Mouse (Mus musculus) embryonic facial prominence, embryonic 10.5 days (tissue): Measurements from ENCODE around the gene B2m. TPM values are rescaled to one million over a fixed set of nuclear protein-coding genes. Genes with fewer than 3 reads are reported as not detected.

Source experiments
- DNase-seq: peaks from one replicate; pipeline ENCODE4 v3.0.0-alpha.2; 2017; ENCODE audit warnings: low spot score
- H3K27ac ChIP-seq: fragments of 300-500 bp; sonication (generic); replicated peaks from 2 replicates; pipeline ENCODE4 v1.5.1; 2016; ENCODE audit warnings: mild to moderate bottlenecking
- H3K27me3 ChIP-seq: fragments of 300-500 bp; sonication (generic); replicated peaks from 2 replicates; pipeline ENCODE4 v1.6.1; 2016; ENCODE audit warnings: low read depth, mild to moderate bottlenecking; ENCODE audit not compliant: poor library complexity, severe bottlenecking
- H3K36me3 ChIP-seq: fragments of 300-500 bp; sonication (generic); replicated peaks from 2 replicates; pipeline ENCODE4 v1.6.1; 2016; ENCODE audit warnings: mild to moderate bottlenecking, moderate library complexity
- H3K4me1 ChIP-seq: fragments of 300-500 bp; sonication (generic); 2 replicates; pipeline ENCODE4 v1.6.1; 2016
- H3K4me3 ChIP-seq: fragments of 300-500 bp; sonication (generic); 2 replicates; pipeline ENCODE4 v1.5.1; 2016; ENCODE audit warnings: mild to moderate bottlenecking, moderate library complexity
- H3K9me3 ChIP-seq: fragments of 300-500 bp; sonication (generic); 2 replicates; pipeline ENCODE4 v1.6.1; 2016; ENCODE audit warnings: mild to moderate bottlenecking
- WGBS: fragments of 180-500 bp; shearing (Covaris S2); methylation state at CpG from one replicate; pipeline ENCODE4 v1.1.7; 2016; 5-methylcytosine and 5-hydroxymethylcytosine counted together
- polyA plus RNA-seq: library from polyadenylated mRNA; unstranded; fragments of >200 nt; fragmentation: Nextera tagmentation; extraction: Ambion mirVana; gene quantifications from 2 replicates; pipeline ENCODE4 v1.2.1, GENCODE M21; 2016

Gene B2m
- polyA plus RNA-seq, 1 experiment from 2014 or later: 107 TPM

- DNase-seq: no peak
- 84% methylated on average over 7 of the region's 7 CpGs for WGBS
- peaks cover 5% of the 10 kb centered on the region; the same call in 1 of the 2 replicates for H3K27me3 ChIP-seq
- H3K9me3 ChIP-seq: no peaks in the 10 kb centered on the region
- no peak overlapping the region for H3K27ac ChIP-seq
- H3K4me3 ChIP-seq: no peak overlapping the region
- peaks cover 30% of the 10 kb centered on the region for H3K36me3 ChIP-seq
- 0 out of 2 replicates have a peak, but pooled peaks cover under 1% of the 10 kb centered on the region for H3K4me1 ChIP-seq
Observed at GRCm38 (mm10) chr2:122153681-122154365, 6.3 kb downstream of the B2m start.

- Histone ChIP-seq H3K27me3 (no peaks in the 10 kb centered on the region), H3K9me3 (no peaks in the 10 kb centered on the region), H3K27ac (no peak overlapping the region), H3K4me3 (no peak overlapping the region), H3K36me3 (peaks cover 30% of the 10 kb centered on the region), H3K4me1 (no peaks in the 10 kb centered on the region)
- DNase-seq: no peak
- 93% methylated on average over 2 of the region's 2 CpGs for WGBS
Observed at GRCm38 (mm10) chr2:122154479-122154878, 7.0 kb downstream of the B2m start.

- Histone ChIP-seq H3K9me3 (no peaks in the 10 kb centered on the region), H3K4me3 (no peak overlapping the region), H3K4me1 (no peaks in the 10 kb centered on the region), H3K27ac (no peak overlapping the region), H3K36me3 (peaks cover 30% of the 10 kb centered on the region), H3K27me3 (no peaks in the 10 kb centered on the region)
- WGBS: 79% methylated on average over 2 of the region's 2 CpGs
- DNase-seq: no peak
Observed at GRCm38 (mm10) chr2:122155292-122155691, 7.8 kb downstream of the B2m start.

- H3K27ac ChIP-seq: no peak overlapping the region
- no peak for DNase-seq
- H3K9me3 ChIP-seq: no peaks in the 10 kb centered on the region
- H3K4me3 ChIP-seq: no peak overlapping the region
- 89% methylated on average over 4 of the region's 4 CpGs for WGBS
- H3K4me1 ChIP-seq: no peaks in the 10 kb centered on the region
- H3K27me3 ChIP-seq: no peaks in the 10 kb centered on the region
- peaks cover 27% of the 10 kb centered on the region for H3K36me3 ChIP-seq
Observed at GRCm38 (mm10) chr2:122156051-122156700, 8.7 kb downstream of the B2m start.

GRCm38 (mm10) chr2:122157561-122157960, 10.1 kb downstream of the B2m start:
- peaks cover 14% of the 10 kb centered on the region for H3K36me3 ChIP-seq
- H3K27ac ChIP-seq: no peak overlapping the region
- DNase-seq: no peak
- no peaks in the 10 kb centered on the region for H3K27me3 ChIP-seq
- no peaks in the 10 kb centered on the region for H3K4me1 ChIP-seq
- no peak overlapping the region for H3K4me3 ChIP-seq
- no peaks in the 10 kb centered on the region for H3K9me3 ChIP-seq

- no peak overlapping the region for H3K27ac ChIP-seq
- no peaks in the 10 kb centered on the region for H3K27me3 ChIP-seq
- no peaks in the 10 kb centered on the region for H3K4me1 ChIP-seq
- H3K4me3 ChIP-seq: no peak overlapping the region
- peaks cover 14% of the 10 kb centered on the region for H3K36me3 ChIP-seq
- H3K9me3 ChIP-seq: no peaks in the 10 kb centered on the region
- 65% methylated on average over 6 of the region's 6 CpGs for WGBS
- no peak for DNase-seq
Observed at GRCm38 (mm10) chr2:122158362-122158802, 10.9 kb downstream of the B2m start.

GRCm38 (mm10) chr2:122159667-122160066, 12.2 kb downstream of the B2m start:
- peaks cover 5% of the 10 kb centered on the region; the same call in 1 of the 2 replicates for H3K4me1 ChIP-seq
- no peaks in the 10 kb centered on the region for H3K9me3 ChIP-seq
- no peak overlapping the region for H3K4me3 ChIP-seq
- H3K36me3 ChIP-seq: peaks cover 8% of the 10 kb centered on the region
- WGBS: 85% methylated on average over 6 of the region's 6 CpGs
- no peaks in the 10 kb centered on the region for H3K27me3 ChIP-seq
- DNase-seq: no peak
- H3K27ac ChIP-seq: no peak overlapping the region

- Histone ChIP-seq H3K4me3 (no peak within 1 kb of the TSS), H3K36me3 (no peaks in the 10 kb centered on the region), H3K4me1 (peaks cover 5% of the 10 kb centered on the region; the same call in 1 of the 2 replicates), H3K27ac (no peak within 1 kb of the TSS), H3K9me3 (no peaks in the 10 kb centered on the region), H3K27me3 (no peaks in the 10 kb centered on the region)
- WGBS: 42% methylated on average over 2 of the region's 2 CpGs
- DNase-seq: peak; percentile 80
Observed at GRCm38 (mm10) chr2:122160680-122161079, 13.2 kb downstream of the B2m start, which contains the start of gene Trim69. Gene Trim69 (plus strand): TSS chr2:122160700.

- no peak for DNase-seq
- Histone ChIP-seq H3K27ac (no peak overlapping the region), H3K9me3 (no peaks in the 10 kb centered on the region), H3K36me3 (no peaks in the 10 kb centered on the region), H3K4me3 (no peak overlapping the region), H3K27me3 (no peaks in the 10 kb centered on the region), H3K4me1 (peaks cover 5% of the 10 kb centered on the region; the same call in 1 of the 2 replicates)
- 48% methylated on average over 4 of the region's 4 CpGs for WGBS
Observed at GRCm38 (mm10) chr2:122161542-122161941, 14.1 kb downstream of the B2m start.

- H3K4me1 ChIP-seq: peaks cover 5% of the 10 kb centered on the region; the same call in 1 of the 2 replicates
- no peaks in the 10 kb centered on the region for H3K27me3 ChIP-seq
- no peaks in the 10 kb centered on the region for H3K9me3 ChIP-seq
- no peak overlapping the region for H3K27ac ChIP-seq
- H3K36me3 ChIP-seq: no peaks in the 10 kb centered on the region
- H3K4me3 ChIP-seq: no peak overlapping the region
- no peak for DNase-seq
- 86% methylated on average over 2 of the region's 2 CpGs for WGBS
Observed at GRCm38 (mm10) chr2:122162529-122162928, 15.0 kb downstream of the B2m start.

GRCm38 (mm10) chr2:122163430-122164195, 16.1 kb downstream of the B2m start:
- 75% methylated on average over 13 of the region's 13 CpGs for WGBS
- Histone ChIP-seq H3K27ac (no peak overlapping the region), H3K27me3 (no peaks in the 10 kb centered on the region)

GRCm38 (mm10) chr2:122164293-122164692, 16.8 kb downstream of the B2m start:
- H3K27me3 ChIP-seq: no peaks in the 10 kb centered on the region
- H3K27ac ChIP-seq: no peak overlapping the region
- H3K4me3 ChIP-seq: no peak overlapping the region
- H3K4me1 ChIP-seq: peaks cover 5% of the 10 kb centered on the region; the same call in 1 of the 2 replicates
- H3K9me3 ChIP-seq: no peaks in the 10 kb centered on the region
- WGBS: 87% methylated on average over 11 of the region's 11 CpGs
- H3K36me3 ChIP-seq: no peaks in the 10 kb centered on the region
- no peak for DNase-seq

More at GRCm38 (mm10) chr2:122163430-122164195, 16.1 kb downstream of the B2m start:
- Histone ChIP-seq H3K36me3 (no peaks in the 10 kb centered on the region), H3K4me3 (no peak overlapping the region), H3K4me1 (peaks cover 5% of the 10 kb centered on the region; the same call in 1 of the 2 replicates), H3K9me3 (no peaks in the 10 kb centered on the region)
- DNase-seq: no peak
